Mouse (Mus musculus): ENCODE data around the gene Pecr.
"Not testable (repeated sequence)": the region's sequence is repeated elsewhere in the genome, so short reads cannot be mapped to it uniquely, and the experiment has no call there.

Pecr gene

GRCm38 (mm10) chr1:72232592-72232991 is 51.5 kb downstream of the Pecr start:
- not testable (repeated sequence) for DNase-seq

GRCm38 (mm10) chr1:72228974-72229373 is 55.1 kb downstream of the Pecr start:
- no peak for DNase-seq

- no peak for DNase-seq
These were observed 56.6 kb downstream of the Pecr start for GRCm38 (mm10) chr1:72227546-72227945.

- no peak for DNase-seq
These were observed 57.1 kb downstream of the Pecr start for GRCm38 (mm10) chr1:72226887-72227481.

- DNase-seq, result peak; percentile 25
These were observed 57.8 kb downstream of the Pecr start for GRCm38 (mm10) chr1:72226172-72226886.

GRCm38 (mm10) chr1:72225720-72226171 is 58.4 kb downstream of the Pecr start:
- peak; percentile 86 for DNase-seq

GRCm38 (mm10) chr1:72225054-72225718 is 58.9 kb downstream of the Pecr start:
- no peak for DNase-seq

- DNase-seq, result no peak
These were observed 64.1 kb downstream of the Pecr start for GRCm38 (mm10) chr1:72220008-72220407.

- no peak for DNase-seq
These were observed 65.0 kb downstream of the Pecr start for GRCm38 (mm10) chr1:72219116-72219515.

GRCm38 (mm10) chr1:72218626-72219025 is 65.5 kb downstream of the Pecr start:
- no peak for DNase-seq

GRCm38 (mm10) chr1:72216761-72217160 is 67.4 kb downstream of the Pecr start:
- no peak for DNase-seq

GRCm38 (mm10) chr1:72215174-72215573 is 68.9 kb downstream of the Pecr start:
- no peak for DNase-seq

- DNase-seq, result no peak
These were observed 69.6 kb downstream of the Pecr start for GRCm38 (mm10) chr1:72214470-72214961.

GRCm38 (mm10) chr1:72213954-72214353 is 70.2 kb downstream of the Pecr start:
- no peak for DNase-seq

- DNase-seq, result peak; percentile 40
These were observed 72.1 kb downstream of the Pecr start, which contains the start of gene Mreg for GRCm38 (mm10) chr1:72211701-72212699. Gene Mreg (minus strand): TSS chr1:72212307.

GRCm38 (mm10) chr1:72210803-72211679 is 73.1 kb downstream of the Pecr start:
- DNase-seq, result no peak
